Mouse (Mus musculus) G1E (cell line): ENCODE results near the gene Camta1.

Experiments
- CTCF ChIP-seq: IDR thresholded peaks from 2 replicates; pipeline ENCODE4 v1.5.1; 2012; ENCODE audit warnings: low read depth, low read length, inconsistent platforms, mixed read lengths
- GATA1 ChIP-seq: IDR thresholded peaks from 2 replicates; pipeline ENCODE4 v1.6.1; 2012; ENCODE audit warnings: borderline replicate concordance, low read length, inconsistent platforms, mixed read lengths
- TAL1 ChIP-seq: conservative IDR thresholded peaks from 2 replicates; pipeline ENCODE4 v1.6.1; 2012; ENCODE audit warnings: low read depth, low read length, inconsistent platforms, mixed read lengths

DNA sequence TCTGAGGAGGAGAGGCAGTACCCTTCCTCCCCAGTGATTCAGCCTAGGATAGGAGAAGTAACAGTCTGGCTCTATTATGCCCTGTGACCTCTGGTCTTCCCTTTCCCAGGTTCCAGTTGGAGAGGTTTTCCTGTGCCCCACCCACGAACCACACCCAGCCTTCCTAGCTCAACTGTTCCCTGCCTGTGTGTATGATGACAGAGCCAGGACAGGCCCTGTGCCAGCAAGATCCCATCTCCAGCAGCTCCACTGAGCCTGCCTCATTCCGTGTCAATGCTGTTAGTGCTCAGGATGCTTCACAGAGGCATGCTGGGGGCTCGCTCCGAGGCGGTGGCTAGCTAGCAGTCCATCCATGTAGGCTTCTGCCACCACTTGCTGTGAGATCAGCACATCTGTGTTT, 321.8 kb downstream of the Camta1 start:
- no peak for TF ChIP-seq CTCF
- no peak for TF ChIP-seq GATA1
- TF ChIP-seq TAL1 = no peak
